Mouse (Mus musculus): ENCODE measurements around the gene Hdhd5.

Hdhd5 gene

GRCm38 (mm10) chr6:120531020-120531965 is at the start of gene Hdhd5:
Hdhd5 (minus strand) TSS chr6:120531319.
- peak; percentile 95 to 97 for DNase-seq

DNA sequence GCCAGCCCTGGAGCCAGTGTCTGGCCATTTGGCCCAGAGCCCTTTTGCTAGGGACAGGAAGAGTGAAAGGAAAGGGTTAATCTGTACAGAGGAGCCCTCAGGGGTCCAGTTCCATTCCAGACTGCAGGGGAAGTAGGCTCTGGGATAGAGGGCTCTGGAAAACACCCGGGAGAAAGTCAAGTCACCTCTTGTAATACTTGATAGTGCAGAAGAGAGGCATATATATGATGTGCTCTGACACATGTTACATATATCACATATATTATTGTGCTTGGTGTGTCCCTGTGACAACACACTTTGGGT is 49.5 kb upstream of the Hdhd5 start:
- DNase-seq = peak in 1 of 2 experiments; percentile 40

DNA sequence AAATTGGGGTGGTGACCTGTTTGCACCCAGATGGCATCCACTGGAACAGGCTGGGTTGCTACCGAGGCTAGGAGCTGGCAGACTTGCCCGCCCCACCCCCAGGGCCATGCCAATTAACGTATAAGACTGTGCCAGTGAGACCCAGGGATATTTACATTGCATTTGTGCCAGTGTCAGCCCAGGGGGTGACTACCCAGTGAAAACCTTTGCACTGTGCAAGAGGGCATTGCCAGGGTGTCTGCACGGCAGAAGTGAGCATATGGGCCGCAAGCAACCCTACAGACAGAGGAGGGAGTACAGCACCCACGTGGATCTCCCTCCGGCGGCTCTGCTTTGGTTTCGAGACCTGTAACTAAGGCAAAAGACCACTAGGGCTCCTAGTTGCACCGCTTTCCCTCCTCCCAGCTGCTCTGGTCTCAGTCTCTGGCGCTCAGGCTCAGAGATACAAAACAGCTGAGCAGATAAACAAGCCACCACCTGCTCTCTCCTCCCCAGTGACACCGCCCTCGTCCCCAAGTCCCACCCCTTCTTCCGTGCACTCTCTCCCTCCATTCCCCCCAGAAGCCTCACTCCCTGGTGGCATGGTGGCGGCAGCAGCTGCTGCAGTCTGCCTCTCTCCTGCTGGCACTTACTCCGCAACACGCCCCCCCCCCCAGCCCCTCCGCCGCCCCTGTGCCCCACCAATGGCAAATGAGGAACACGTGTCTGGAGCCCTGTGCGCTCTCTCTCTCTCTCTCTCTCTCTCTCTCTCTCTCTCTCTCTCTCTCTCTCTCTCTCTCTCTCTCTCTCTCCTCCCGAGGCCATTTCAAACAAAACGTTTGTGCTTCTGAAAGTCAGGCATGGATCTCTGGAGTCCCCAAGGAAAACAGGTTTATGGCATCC is 49.0 kb upstream of the Hdhd5 start:
- peak; percentile 62 to 78 for DNase-seq

- DNase-seq = peak; percentile 53 to 70
These were observed 48.2 kb upstream of the Hdhd5 start for GRCm38 (mm10) chr6:120579110-120579830.

- DNase-seq = no peak
These were observed 47.4 kb upstream of the Hdhd5 start for GRCm38 (mm10) chr6:120578471-120578870.

DNA sequence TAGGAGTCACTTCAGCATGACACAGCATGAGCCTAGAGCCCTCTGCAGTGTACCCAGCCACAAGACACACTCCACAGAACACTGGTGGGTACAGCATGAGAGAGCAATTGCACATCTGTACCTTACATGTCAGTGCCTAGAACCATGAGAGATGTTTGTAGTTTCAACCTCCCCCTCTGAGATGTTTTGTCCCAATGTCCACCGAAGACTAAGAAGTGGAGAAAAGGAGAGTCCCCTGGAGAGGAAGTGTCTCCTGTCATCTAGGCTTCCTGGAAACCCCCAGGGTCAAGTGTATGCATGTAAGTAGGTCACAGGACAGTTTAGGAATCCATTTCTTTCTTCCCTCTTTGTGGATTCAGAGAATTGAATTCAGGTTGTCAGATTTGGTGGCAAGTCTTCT is 41.3 kb upstream of the Hdhd5 start:
- no peak for DNase-seq

GRCm38 (mm10) chr6:120568257-120568656 is 37.1 kb upstream of the Hdhd5 start:
- DNase-seq = no peak

- DNase-seq = peak; percentile 9 to 14
These were observed 36.1 kb upstream of the Hdhd5 start for GRCm38 (mm10) chr6:120566911-120567909.

- no peak for DNase-seq
These were observed 25.5 kb upstream of the Hdhd5 start for GRCm38 (mm10) chr6:120556641-120557040.

GRCm38 (mm10) chr6:120555983-120556567 is 25.0 kb upstream of the Hdhd5 start:
- DNase-seq = no peak

DNA sequence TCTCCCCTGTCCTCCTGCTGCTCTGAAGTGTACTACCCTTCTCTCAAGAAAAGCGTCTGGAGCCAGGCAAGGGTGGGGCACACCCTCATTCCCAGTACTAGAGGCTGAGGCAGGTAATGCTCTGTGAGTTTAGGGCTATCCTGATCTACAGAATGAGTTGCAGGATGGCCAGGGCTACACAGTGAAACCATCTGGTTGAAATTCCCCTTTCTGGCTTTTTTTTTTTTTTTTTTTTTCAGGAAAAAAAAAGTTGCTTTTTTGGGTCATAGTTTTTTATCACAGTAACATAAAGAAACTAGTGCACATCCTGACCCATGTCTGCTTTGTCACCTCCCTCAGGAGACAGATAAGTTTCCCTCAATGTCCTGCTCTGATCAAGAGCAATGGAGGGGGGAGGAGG is 24.0 kb upstream of the Hdhd5 start:
- no peak for DNase-seq

GRCm38 (mm10) chr6:120550173-120550572 is 19.1 kb upstream of the Hdhd5 start:
- DNase-seq = no peak

- DNase-seq = no peak
These were observed 17.5 kb upstream of the Hdhd5 start for GRCm38 (mm10) chr6:120548581-120548980.

DNA sequence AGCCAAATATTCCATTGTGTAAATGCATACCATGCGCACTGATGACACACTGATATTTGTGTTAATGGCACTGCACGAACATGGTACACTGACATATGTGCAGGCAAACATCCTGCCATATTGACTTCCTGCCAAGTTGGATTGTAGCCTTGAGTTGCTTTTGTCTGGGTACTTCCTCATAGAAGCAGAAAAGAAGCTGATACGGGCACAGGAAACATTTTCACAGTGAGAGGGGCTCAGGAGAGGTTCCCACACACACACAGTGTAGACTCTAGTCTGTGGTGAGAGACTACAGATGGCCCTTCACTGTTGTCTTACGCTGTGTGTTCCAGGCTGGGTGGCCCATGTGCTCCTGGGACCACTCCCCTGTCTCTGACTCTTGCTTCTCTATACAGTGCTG is 15.9 kb upstream of the Hdhd5 start:
- DNase-seq = no peak

- no peak for DNase-seq
These were observed 15.2 kb upstream of the Hdhd5 start for GRCm38 (mm10) chr6:120546292-120546691.

DNA sequence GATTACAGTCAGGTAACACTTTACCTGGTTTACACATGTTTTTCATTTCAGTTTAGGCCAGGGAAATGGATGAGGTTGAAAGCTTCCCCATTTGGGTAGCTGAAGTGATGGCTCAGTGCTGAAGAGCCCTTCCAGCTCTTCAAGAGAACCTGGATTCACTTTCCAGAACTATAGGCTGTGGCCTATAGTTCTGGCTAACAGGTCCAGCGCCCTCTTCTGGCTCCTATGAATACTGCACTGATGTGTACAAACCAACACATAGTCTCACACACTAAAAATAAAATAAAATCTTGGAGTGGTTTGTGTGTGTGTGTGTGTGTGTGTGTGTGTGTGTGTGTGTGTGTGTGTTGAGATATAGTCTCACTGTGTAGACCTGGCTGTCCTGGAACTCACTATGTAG is 10.9 kb upstream of the Hdhd5 start:
- DNase-seq = no peak

- DNase-seq = no peak
These were observed 10.3 kb upstream of the Hdhd5 start for GRCm38 (mm10) chr6:120541386-120541785.

- DNase-seq = peak in 1 of 2 experiments; percentile 15
These were observed 8.7 kb upstream of the Hdhd5 start for GRCm38 (mm10) chr6:120539781-120540231.

DNA sequence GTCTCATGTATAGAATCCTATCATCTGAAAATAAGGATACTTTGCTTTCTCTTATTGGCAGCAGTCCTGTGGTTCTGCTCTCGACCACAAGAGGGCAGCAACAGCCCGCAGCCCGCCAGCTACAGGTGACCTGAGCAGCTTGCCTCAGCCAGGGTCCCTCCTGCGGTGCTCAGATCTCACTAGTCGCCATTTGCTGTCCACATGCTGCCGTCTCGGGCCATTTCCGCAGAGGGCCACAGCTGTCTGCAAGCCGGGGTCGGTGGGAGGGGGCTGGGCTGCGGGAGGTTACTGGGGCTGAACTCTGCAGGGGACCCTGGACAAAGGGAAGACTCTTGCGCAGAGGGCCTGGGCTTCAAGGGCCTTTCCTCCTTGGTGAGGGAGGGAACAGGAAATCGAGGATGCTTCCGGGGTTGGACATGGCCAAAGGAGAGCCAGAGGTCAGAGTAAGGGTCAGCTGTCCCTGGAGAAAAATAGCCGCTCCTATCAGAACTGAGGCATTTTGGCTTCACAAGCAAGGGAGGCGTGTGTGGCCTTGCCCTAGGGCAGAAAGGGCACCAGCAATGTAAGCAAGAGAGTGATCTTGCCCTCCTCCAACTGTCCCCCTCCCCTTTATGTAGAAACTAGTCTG is 8.1 kb upstream of the Hdhd5 start:
- peak; percentile 82 to 89 for DNase-seq

- no peak for DNase-seq
These were observed 5.2 kb upstream of the Hdhd5 start for GRCm38 (mm10) chr6:120536337-120536736.

DNA sequence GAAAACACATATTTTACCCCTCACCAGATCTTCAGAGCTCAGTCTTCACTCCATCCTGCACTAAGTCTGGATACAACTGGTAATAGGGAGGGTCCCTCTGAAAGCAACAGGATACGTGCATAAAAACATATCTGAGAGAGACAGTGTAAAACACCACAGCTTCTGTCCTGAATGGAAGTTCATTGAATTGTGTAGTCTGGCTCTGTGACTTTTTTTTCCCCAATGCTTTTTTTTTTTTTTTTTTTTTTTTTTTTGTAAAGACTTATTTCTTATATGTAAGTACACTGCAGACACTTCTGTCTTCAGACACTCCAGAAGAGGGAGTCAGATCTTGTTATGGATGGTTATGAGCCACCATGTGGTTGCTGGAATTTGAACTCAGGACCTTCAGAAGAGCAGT is 1.5 kb upstream of the Hdhd5 start:
- no peak for DNase-seq

All from kidney, postnatal 4 days (tissue).